Mouse (Mus musculus) hindbrain, embryonic 10.5 days (tissue): Measurements from ENCODE around the gene Mettl23. TPM values are rescaled to one million over a fixed set of nuclear protein-coding genes. Genes with fewer than 3 reads are reported as not detected.
"Not testable (repeated sequence)": the region's sequence is repeated elsewhere in the genome, so short reads cannot be mapped to it uniquely, and the experiment has no call there.

Experiments
- DNase-seq: peaks from one replicate; pipeline ENCODE4 v3.0.0-alpha.2; 2017; ENCODE audit warnings: low spot score
- H3K27ac ChIP-seq: fragments of 300-500 bp; sonication (generic); 2 replicates; pipeline ENCODE4 v1.5.1; 2016; ENCODE audit warnings: mild to moderate bottlenecking, moderate library complexity
- H3K27me3 ChIP-seq: fragments of 300-500 bp; sonication (generic); 2 replicates; pipeline ENCODE4 v1.6.1; 2016; ENCODE audit warnings: mild to moderate bottlenecking; ENCODE audit not compliant: poor library complexity, insufficient read depth, severe bottlenecking
- H3K36me3 ChIP-seq: fragments of 300-500 bp; sonication (generic); 2 replicates; pipeline ENCODE4 v1.6.1; 2016; ENCODE audit warnings: mild to moderate bottlenecking, moderate library complexity
- H3K4me1 ChIP-seq: fragments of 300-500 bp; sonication (generic); replicated peaks from 2 replicates; pipeline ENCODE4 v1.6.1; 2016; ENCODE audit warnings: mild to moderate bottlenecking
- H3K4me3 ChIP-seq: fragments of 300-500 bp; sonication (generic); 2 replicates; pipeline ENCODE4 v1.5.1; 2016; ENCODE audit warnings: mild to moderate bottlenecking, moderate library complexity
- H3K9me3 ChIP-seq: fragments of 300-500 bp; sonication (generic); 2 replicates; pipeline ENCODE4 v1.6.1; 2016; ENCODE audit warnings: mild to moderate bottlenecking, moderate library complexity
- WGBS: fragments of 180-500 bp; shearing (Covaris S2); methylation state at CpG from one replicate; pipeline ENCODE4 v1.1.7; 2016; 5-methylcytosine and 5-hydroxymethylcytosine counted together
- polyA plus RNA-seq: library from polyadenylated mRNA; unstranded; fragments of >200 nt; fragmentation: Nextera tagmentation; extraction: Ambion mirVana; gene quantifications from 2 replicates; pipeline ENCODE4 v1.2.1, GENCODE M21; 2016

Gene Mettl23
- polyA plus RNA-seq, 1 experiment from 2014 or later: 62.3 TPM

DNA sequence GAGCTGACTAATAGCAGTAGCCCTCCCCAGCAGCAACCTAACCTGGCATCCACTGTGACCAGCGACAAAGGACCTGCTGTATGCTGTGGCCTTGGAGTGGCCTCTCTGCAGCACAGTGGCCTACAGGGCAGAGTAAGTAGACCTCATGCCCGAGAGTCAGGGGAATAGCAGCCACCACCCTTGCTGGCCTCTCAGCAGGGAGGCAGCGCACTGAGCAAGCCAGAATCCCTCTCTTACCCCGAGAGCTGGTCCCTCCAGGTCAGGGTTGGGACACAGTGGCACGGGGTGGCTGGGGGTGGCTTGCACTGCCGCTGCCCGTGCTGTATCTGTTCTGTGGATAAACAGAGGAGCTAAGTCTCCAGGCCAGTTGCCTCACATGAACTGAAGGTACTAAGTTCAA, 3.5 kb upstream of the Mettl23 start:
- Histone ChIP-seq H3K27ac (no peak overlapping the region), H3K36me3 (peaks cover 69% of the 10 kb centered on the region), H3K4me1 (peaks cover 57% of the 10 kb centered on the region)

DNA sequence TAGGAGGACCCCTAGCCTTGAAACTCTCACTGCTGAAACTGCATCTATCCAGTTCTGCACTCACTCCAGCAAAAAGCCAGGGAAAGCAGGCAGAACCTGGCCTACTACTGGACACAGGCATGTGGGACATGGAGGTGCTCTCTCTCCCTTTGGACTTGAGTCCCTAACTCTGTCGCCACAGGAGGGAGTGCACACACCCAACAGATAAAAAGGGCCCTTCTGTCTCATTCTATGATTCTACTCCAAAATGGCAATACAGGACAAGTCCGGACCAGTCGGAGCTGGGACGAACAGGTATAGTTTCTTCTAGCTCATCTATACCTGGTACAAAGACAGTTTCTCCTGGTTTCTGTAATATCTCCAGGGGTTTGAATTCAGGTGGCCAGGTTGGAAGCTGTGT, 2.3 kb upstream of the Mettl23 start:
- H3K36me3 ChIP-seq: peaks cover 57% of the 10 kb centered on the region
- DNase-seq: no peak
- no peaks in the 10 kb centered on the region for H3K9me3 ChIP-seq
- H3K4me3 ChIP-seq: peak overlapping the region; percentile 70
- H3K27ac ChIP-seq: no peak overlapping the region
- no peaks in the 10 kb centered on the region for H3K27me3 ChIP-seq
- 85% methylated on average over 4 of the region's 4 CpGs for WGBS
- H3K4me1 ChIP-seq: peaks cover 54% of the 10 kb centered on the region

More for the DNA sequence above, 3.5 kb upstream of the Mettl23 start:
- no peaks in the 10 kb centered on the region for H3K27me3 ChIP-seq
- no peak for DNase-seq
- 79% methylated on average over 7 of the region's 7 CpGs for WGBS
- H3K4me3 ChIP-seq: peak overlapping the region; percentile 22; the same call in 1 of the 2 replicates
- no peaks in the 10 kb centered on the region for H3K9me3 ChIP-seq

DNA sequence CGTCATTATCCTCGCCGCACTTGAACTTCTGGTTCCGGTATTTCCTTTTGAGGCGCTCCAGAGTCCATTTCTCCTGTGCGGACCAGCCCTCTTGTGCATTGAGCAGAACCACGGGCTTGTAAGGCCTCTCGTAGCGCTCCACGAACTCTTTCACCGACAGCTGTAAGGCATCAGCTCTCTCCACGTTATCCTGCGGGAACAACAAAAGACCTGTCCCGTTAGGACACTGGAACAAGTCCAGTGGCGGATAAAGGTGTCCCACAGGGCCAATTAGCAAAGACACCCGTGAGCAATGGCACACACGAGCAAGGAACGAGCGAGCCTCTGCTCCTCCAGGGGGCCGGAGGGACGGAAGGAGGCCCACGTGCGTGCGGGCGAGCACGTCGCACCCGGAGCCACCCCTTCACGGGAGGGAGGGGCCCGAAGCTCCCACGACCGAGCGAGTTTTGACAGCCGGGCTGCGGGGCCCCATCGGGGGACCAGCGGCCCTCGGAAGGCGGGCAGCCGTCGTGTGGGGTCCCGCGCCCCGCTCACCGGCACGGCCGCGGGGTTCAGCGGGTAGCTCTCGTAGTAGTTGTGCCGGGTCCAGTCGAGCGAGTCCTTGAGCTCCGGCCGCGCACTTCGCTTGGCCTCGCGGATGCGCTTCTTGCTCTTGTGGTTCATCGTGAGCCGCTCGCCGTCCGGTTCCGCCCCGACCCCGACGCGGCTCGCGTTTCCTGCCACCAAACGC, 382 bp upstream of the Mettl23 start:
- peaks cover 57% of the 10 kb centered on the region for H3K4me1 ChIP-seq
- peak overlapping the region; percentile 70 for H3K4me3 ChIP-seq
- peaks cover 54% of the 10 kb centered on the region for H3K36me3 ChIP-seq
- DNase-seq: peak; percentile 68
- H3K9me3 ChIP-seq: no peaks in the 10 kb centered on the region
- WGBS: under 1% methylated on average over 73 of the region's 73 CpGs
- no peaks in the 10 kb centered on the region for H3K27me3 ChIP-seq
- peak overlapping the region; percentile 98 for H3K27ac ChIP-seq

DNA sequence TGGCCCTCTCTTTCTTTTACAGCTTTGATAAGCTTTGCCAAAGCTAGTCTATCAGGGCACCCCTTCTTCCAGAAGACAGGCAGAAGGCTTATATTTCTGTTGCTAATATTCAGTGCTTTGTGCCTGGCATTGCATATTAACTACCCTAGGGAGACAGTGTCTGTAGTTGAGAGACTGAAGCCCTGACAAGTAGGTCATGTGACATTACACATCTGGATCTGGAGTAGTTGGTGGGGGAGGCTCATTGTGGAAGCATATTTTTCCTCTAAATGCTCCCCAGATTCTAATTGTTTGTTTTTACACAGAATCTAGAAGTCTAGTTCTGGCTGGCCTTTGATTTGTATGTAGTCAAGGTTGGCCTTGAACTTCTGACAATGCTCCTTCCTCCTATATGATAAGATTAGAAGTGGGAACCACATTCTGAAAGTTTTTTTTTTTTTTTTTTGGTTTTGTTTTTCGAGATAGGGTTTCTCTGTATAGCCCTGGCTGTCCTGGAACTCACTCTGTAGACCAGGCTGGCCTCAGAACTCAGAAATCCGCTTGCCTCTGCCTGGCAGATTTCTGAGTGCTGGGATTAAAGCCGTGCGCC, 3.6 kb downstream of the Mettl23 start:
- Histone ChIP-seq H3K27ac (no peak overlapping the region), H3K27me3 (no peaks in the 10 kb centered on the region), H3K36me3 (peaks cover 56% of the 10 kb centered on the region), H3K4me1 (peaks cover 43% of the 10 kb centered on the region), H3K9me3 (no peaks in the 10 kb centered on the region), H3K4me3 (no peak overlapping the region)
- DNase-seq: no peak
- WGBS: 83% methylated on average over 4 of the region's 4 CpGs

DNA sequence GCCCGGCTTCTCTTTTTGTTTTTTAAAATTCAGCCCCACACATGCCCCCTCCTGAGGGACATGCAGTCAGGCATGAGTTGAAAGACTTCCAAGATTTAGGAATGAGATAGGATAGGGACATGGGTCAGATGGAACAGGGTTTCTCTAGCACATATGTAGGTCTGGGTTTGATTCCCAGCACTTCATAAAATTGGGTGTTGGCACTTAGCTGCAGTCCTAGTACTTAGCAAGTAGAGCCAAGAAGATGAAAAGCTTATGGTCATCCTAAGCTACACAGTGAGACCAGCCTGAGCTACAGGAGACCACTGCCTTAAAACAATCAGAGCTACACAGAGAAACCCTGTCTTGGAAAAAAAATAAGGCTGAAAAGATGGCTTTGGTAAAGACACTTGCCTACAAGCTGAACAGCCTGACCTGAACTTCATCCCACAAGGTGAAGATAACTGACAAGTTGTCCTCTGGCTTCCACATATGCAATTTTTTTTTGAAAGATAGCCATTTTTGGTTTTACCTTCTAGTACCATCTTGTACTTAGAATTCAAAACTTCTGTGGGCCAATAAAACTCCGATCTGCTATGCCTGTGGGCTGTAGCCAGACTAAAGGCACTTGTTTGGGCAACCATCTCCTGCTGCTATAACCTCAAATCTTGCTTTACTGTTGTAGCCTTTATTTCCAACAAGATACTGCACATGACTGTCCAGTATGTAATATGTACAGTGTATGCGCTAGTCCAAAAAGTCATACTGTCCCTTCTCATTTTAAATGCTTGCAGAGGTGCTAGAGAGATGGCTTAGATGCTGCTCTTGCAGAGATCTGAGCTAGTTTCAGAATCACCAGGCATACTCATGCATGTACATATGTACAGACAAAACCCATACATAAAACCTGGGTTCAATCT, 4.4 kb downstream of the Mettl23 start:
- WGBS: 95% methylated on average over 3 of the region's 3 CpGs
- peaks cover 64% of the 10 kb centered on the region for H3K36me3 ChIP-seq

DNA sequence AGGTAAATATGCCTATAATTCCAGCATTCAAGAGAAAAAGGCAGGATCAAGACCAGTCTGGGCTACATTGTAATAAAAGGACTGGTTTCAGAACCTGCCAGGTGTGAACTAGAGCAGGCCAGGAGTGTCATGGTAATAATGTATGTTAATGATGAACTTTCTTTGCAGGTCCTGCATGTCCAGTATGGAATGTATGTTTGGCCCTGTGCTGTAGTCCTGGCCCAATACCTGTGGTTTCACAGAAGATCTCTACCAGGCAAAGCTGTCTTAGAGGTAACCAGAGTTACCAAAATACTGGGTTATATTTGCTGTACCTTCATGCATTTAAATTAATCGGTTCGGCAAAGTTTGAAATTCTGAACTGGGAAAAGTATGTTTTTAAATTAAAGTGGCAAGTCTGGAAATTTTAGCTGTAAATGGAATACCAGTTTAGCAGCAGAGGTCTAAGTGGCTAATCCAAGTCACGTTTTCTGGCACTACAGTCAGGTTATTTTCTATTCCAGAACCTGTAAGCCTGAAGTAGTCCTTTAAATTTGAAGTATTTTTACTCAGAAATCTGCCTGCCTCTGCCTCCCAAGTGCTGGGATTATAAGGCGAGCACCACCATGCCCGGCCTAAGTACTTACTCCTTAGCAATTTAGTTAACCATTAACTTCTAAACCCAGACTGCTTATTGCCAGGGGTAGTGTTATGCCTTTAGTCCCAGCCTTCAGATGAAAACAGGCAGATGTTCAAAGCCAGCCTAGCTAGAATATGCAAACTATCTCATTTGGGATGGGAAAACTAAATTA, 5.2 kb downstream of the Mettl23 start:
- Histone ChIP-seq H3K4me1 (peaks cover 33% of the 10 kb centered on the region), H3K27me3 (no peaks in the 10 kb centered on the region), H3K36me3 (peaks cover 64% of the 10 kb centered on the region), H3K4me3 (no peak overlapping the region), H3K9me3 (no peaks in the 10 kb centered on the region), H3K27ac (no peak overlapping the region)
- WGBS: 81% methylated on average over 5 of the region's 5 CpGs
- no peak for DNase-seq

More for the DNA sequence above, 4.4 kb downstream of the Mettl23 start:
- Histone ChIP-seq H3K4me1 (peaks cover 36% of the 10 kb centered on the region), H3K27ac (no peak overlapping the region), H3K4me3 (no peak overlapping the region), H3K27me3 (no peaks in the 10 kb centered on the region), H3K9me3 (no peaks in the 10 kb centered on the region)
- no peak for DNase-seq

DNA sequence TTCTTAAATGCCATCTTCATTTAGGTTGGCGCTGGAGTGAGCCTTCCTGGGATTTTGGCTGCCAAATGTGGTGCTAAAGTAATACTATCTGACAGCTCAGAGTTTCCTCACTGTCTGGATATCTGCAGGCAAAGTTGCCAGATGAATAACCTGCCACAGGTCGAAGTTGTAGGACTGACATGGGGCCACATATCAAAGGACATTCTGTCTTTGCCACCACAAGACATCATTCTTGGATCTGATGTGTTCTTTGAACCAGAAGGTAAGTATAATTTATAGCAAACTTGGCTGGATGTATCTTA, 5.8 kb downstream of the Mettl23 start:
- H3K27ac ChIP-seq, H3K27me3 ChIP-seq, H3K9me3 ChIP-seq, H3K4me3 ChIP-seq, DNase-seq: not testable (repeated sequence)
- H3K4me1 ChIP-seq: peaks cover 28% of the 10 kb centered on the region
- 80% methylated on average over 2 of the region's 2 CpGs for WGBS
- H3K36me3 ChIP-seq: peaks cover 64% of the 10 kb centered on the region

DNA sequence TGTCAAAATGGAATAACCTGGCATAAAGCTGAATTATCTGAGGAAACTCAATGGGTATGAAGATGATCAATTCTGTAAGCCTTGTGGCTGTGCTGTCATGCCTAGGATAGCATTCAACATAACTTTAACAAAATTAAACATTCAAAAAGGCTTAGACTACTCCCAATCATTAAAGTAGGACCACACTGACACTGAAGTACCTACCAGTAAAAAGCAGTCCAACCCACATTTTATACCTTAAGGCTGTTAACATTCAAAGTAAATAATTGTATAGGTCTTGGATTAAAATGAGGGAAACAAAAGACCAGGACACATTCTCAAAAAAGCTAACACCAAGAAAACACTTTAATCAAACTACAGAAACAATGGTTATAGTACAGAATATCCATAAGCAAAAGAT, 6.5 kb downstream of the Mettl23 start:
- DNase-seq: no peak
- no peak overlapping the region for H3K27ac ChIP-seq
- no peaks in the 10 kb centered on the region for H3K9me3 ChIP-seq
- no peak overlapping the region for H3K4me3 ChIP-seq
- peaks cover 64% of the 10 kb centered on the region for H3K36me3 ChIP-seq
- no peaks in the 10 kb centered on the region for H3K27me3 ChIP-seq
- peaks cover 28% of the 10 kb centered on the region for H3K4me1 ChIP-seq

DNA sequence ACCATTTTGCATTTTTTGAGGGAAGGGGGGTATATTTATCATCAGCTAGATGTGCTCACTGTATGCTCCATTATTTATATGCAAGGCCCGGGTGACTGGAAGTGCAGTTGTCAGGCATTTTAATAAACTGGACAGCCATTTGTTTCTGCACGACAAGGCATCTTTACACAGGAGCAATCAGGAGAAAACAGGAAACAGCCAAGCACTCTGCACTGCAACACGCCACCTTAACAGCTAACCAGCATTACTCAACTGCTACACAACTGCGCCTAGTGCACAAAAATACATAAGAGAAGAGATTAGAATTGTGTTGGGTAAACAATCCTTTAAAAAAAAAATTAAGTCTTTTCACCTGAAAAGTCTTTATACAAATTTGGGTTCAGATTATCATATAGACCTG, 7.0 kb downstream of the Mettl23 start:
- H3K4me1 ChIP-seq: peaks cover 30% of the 10 kb centered on the region
- no peaks in the 10 kb centered on the region for H3K9me3 ChIP-seq
- peaks cover 64% of the 10 kb centered on the region for H3K36me3 ChIP-seq
- peak overlapping the region; percentile 89 for H3K4me3 ChIP-seq
- no peak for DNase-seq
- no peak overlapping the region for H3K27ac ChIP-seq
- no peaks in the 10 kb centered on the region for H3K27me3 ChIP-seq
- WGBS: 79% methylated on average over 4 of the region's 4 CpGs

DNA sequence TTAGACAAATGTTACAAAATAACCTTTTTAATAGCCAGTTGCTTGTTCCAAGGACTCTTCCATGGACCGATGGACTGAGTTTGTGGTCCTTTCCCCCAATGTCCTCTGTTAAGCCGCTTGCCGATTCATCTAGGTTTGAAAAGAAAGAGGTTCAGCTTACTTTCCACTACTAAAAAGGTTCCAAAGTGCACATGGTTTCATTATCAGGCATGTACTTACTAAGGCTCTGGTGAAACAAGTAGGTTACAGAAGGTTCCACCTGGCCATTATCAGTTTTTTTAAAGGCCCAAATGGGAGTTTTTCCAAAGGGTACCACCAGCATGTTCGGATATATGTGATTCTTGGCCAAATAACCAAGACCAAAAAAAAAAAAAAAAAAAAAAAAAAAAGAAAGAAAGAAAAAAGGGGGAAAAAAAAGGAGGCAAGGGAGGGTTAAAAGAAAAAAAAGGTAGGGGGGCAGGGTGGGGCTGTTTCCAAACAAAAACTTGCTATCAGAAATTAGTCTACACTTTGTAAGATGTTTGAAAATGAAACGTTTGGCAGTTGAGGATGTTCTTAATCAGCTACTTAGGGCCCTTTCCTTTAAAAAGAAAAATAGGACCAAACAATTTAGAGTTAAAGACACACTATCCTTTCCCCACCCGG, 7.9 kb downstream of the Mettl23 start:
- peaks cover 64% of the 10 kb centered on the region for H3K36me3 ChIP-seq
- peak overlapping the region; percentile 99; the same call in 1 of the 2 replicates for H3K27ac ChIP-seq

DNA sequence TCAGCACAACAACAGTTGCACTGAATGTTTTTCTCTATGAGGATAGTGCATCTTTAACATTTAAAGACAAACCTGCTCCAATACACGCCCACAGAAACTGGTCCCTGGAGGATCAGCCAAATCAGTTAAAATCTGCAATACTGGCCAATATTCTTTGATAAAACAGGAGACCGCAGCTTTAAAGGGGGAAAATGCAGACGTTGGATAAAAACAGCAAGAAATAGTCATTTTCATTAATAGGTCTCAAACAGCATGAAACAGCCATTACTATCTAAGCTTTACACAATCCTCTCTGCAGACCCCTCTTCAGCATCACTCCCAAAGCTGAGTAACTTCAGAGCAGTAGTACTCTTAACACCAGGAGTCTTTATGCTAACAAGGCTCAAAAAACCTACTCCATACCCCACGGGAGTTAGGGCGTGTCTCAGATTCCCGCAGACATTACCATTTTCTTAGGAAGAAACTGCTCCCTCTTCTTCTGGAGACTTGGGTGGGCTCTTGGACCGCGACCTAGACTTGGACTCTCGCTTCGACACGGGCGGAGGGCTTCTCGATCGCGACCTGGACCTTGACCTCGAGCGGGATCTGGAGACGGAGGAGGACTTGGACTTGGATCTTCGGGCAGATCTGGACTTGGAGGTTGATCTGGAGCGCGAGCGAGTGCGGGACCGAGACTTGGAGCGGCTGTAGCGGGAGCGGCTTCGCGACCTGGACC, 8.7 kb downstream of the Mettl23 start:
- H3K27me3 ChIP-seq: no peaks in the 10 kb centered on the region
- under 1% methylated on average over 29 of the region's 29 CpGs for WGBS
- H3K36me3 ChIP-seq: peaks cover 56% of the 10 kb centered on the region
- peak overlapping the region; percentile 89 for H3K4me3 ChIP-seq
- DNase-seq: no peak
- peak overlapping the region; percentile 99 for H3K27ac ChIP-seq
- H3K4me1 ChIP-seq: peaks cover 28% of the 10 kb centered on the region
- H3K9me3 ChIP-seq: no peaks in the 10 kb centered on the region

More for the DNA sequence above, 7.9 kb downstream of the Mettl23 start:
- H3K4me1 ChIP-seq: peaks cover 33% of the 10 kb centered on the region
- H3K4me3 ChIP-seq: peak overlapping the region; percentile 89
- WGBS: 54% methylated on average over 6 of the region's 6 CpGs
- no peaks in the 10 kb centered on the region for H3K9me3 ChIP-seq
- no peak for DNase-seq
- H3K27me3 ChIP-seq: no peaks in the 10 kb centered on the region
